Mouse (Mus musculus): ENCODE measurements at regions not wholly inside any gene's neighbourhood (a gene's known extent, or its start where the extent isn't known, plus 50 kb on each side); places are given as distances from the start of the nearest gene placed in this dataset.
"Not testable (repeated sequence)": the region's sequence is repeated elsewhere in the genome, so short reads cannot be mapped to it uniquely, and the experiment has no call there.

DNA sequence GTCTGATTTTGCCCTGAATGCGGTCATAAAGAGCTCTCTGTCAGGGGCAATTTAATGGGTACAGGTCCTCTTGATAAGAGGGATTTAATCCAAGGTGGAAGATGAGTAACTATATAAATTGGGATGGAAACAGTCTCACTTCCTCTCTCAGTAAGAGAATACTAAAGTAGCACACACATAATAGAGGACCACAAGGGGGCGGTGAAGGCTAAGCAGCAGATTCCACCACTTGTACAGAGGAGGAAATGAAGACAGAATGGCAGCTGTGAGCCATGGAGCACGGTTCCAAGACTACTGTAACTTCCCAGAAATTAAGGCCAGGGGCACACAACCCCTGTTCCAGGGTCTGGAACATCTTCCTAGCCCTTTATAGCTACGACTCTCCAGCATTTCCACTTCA lies 262.6 kb upstream of the Ywhaq start:
- peak; percentile 12 for DNase-seq

DNA sequence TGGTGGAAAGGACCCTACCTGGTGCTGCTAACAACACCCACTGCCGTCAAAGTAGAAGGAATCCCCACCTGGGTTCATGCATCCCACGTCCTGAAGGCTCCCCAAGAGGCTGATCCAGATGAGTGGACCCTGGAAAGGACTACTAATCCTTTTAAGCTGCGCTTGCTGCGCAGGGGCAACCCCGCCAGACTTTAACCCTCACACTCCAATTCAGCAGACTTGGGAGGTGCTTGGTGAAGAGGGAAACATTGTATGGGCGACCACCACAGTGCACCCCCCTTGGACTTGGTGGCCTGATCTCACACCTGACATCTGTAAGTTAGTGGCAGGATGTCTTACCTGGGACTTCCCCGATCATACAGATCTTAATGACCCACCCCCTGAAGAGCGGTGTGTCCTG lies 231.9 kb upstream of the Ywhaq start:
- not testable (repeated sequence) for DNase-seq

DNA sequence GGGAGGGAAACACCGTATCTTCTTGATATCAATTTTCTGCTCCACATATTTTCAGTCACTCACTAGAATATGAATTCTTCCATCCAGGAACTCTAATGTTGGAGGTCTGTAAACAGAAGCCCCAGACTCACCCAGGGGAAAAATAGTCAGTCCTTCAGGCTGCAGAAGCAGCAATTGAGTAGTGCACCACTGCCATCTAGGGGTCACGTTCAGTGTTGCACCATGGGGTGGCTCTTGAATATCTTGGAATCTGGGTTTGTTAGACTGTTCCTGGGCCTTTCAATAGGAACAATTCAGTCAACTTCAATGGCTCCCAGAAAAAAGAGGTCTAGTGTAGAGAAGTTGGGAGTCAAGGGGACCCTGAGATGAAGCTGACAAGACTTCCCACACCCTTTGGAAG lies 196.3 kb upstream of the Ywhaq start:
- DNase-seq, result peak; percentile 61

DNA sequence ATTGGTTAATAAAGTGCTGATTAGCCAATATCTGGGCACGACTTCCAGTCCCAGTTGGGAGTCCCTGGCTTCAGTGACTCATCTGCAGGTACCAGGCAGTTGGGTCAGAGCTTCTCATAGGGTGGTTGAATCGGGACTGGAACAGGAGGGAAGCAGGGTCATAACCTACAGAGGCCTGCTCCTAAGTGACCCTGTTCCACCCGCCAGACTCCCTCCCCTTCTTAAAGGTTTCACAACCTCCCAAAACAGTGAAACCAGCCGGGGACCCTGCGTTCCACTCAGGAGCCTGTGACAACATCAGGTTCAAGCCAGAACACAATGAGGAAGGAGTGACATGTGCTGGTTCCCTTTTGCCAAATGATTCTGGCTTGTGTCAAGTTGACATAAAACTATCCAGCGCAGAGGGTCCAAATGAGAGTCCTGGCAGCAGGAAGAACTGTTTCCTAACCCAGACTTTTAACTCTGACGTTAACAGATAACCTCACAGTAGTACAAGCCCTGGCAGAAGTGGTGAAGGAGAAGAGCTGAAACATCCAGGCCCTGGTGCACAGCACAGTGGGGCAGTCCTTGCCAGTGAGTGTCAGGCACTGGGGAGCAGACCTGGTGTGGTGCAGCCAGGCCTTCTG lies 151.1 kb upstream of the Ywhaq start:
- DNase-seq, result no peak

DNA sequence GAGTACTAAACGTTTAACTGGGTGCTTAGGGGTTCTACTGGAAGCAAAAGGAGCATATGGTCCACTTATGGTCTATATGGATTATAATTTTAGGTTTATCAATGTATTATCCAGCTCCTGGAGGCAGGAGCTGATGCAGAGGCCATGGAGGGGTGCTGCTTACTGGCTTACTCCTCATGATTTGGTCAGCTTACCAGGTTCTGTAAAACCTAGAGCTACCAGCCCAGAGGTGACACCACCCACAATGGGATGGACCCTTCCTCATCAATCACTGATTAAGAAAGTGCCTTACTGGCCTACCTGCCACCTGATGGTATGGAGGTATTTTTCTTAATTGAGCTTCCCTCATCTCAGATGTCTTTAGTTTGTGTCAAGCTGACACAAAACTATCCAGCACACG lies 126.5 kb upstream of the Ywhaq start:
- DNase-seq, result not testable (repeated sequence)

DNA sequence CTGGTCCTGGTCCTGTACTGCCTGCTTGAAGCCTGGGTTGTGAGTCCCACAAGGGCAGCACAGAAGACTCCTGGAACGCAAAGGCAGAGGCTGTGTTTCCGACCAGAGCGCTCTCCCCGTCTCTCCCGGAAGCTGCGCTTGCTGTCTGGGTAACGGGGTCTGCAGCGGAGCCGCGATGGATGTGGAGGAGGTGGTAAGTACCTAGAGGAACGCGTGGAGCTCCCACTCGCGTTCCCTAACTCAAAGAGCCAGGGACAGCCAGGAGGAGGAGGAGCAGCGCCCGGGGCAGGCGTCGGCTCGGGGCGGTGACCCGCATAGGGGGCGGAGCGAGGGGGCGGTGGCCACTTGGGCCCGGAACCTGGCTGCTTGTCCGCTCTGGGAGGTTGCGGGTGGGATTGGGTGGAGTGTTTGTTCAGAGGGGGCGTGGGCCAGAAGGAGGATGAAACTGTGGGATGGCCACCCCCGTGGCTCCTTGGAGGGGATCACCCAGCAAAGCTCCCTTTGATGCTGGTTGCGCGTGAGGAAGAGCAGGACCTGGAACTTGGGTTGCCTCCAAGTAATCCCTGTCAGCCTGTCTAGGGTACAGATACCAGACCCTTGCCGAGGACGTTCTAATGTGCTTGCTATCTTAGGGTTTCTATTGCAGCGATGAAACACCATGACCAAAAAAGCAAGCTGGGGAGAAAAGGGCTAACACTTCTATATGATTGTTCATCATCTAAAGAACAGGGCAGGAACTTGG lies 125.9 kb upstream of the Ywhaq start:
- peak; percentile 71 for DNase-seq

DNA sequence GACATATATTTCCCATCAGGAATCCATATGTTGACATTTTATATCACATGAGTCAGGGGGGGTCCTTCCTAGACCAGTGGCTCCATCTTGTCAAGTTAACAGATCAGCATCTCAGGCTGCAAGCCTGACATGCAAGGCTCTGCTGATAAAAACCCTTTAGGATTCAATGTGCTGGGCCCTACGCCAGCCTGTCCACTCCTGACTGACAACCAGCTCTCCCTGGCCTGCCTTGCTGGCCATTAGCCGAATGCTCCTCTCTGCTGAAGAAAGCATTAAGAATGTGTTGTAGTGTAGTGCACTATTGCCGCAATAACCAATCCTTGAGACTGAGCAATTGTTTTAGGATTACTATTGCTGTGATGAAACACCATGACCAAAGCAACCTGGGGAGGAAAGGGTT lies 114.3 kb upstream of the Ywhaq start:
- DNase-seq, result no peak

DNA sequence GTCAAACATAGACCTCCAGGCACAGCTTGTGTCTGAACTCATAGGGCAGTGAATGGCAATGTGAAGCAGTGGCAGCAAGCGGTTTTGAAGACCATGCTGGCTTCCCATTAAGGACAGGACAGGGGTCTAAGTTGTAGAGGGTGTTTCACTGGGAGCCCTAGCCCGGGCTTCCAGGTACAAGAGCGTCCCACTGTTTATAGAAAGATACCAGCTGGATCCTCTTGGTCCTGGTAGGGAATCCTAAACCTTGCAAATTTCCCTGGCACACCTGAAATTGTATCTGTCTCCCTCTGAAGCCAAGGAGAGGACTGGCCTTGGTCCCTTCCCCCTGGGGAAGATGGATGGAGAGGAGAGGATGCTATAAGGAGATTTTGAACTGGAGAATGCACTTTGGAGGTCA lies 111.9 kb upstream of the Ywhaq start:
- not testable (repeated sequence) for DNase-seq

DNA sequence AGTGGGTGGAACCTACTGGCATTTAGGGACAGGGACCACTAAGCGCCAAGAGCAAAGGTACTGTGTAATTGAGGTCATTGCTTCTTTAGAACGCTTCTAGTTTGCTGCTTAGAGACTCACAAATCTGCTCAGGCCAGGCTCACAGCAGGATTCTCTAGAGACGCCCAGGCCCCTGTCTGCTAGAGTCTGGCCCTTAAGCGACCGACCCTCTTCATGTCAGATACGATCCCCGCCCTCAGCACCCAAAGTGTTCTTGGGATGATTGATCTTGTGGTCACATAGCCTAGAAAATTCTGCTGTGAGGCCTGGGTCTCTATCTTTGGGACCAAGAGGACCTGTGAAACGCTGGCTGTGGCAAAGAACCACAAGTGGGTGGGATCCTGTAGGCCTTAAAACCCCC lies 109.9 kb upstream of the Ywhaq start:
- not testable (repeated sequence) for DNase-seq

DNA sequence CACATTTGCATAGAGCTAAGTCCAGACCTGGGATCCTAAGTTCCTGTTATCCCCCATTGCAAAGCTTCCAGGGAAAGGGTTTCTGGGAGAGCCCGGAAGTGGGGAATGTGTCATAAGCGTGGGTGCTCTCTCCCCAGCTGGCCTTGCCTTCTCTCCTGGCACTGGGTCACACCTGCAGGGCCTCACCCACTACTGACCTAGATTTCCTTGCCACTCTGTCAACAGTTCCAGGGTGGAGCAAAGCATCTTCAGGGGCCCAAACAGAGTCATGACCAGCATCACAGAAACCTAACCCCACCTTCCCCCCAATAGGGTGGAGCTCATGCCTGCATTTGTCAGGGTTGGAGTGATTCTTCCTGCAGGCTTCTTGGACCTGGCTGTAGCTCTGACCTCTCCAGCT lies 109.5 kb upstream of the Ywhaq start:
- DNase-seq, result not testable (repeated sequence)

DNA sequence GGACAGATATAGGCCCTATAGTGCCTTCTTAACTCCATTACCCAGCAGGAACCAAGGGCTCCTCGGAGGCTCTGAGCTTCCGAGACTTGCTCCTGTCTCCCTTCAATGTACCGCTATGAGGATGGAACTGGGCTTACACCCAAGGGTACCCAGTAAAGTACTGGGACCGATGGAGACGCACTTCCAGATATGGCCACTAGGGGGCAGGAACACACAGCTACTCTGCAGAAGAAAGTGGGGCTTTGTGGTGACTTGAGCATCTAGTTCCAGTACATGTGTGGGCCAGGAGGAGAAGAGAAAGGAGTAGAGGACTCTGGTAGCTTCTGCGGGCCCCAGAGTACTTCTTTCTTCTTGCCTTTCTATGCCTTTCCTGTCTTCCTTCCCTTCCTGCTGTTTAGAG lies 108.1 kb upstream of the Ywhaq start:
- not testable (repeated sequence) for DNase-seq

DNA sequence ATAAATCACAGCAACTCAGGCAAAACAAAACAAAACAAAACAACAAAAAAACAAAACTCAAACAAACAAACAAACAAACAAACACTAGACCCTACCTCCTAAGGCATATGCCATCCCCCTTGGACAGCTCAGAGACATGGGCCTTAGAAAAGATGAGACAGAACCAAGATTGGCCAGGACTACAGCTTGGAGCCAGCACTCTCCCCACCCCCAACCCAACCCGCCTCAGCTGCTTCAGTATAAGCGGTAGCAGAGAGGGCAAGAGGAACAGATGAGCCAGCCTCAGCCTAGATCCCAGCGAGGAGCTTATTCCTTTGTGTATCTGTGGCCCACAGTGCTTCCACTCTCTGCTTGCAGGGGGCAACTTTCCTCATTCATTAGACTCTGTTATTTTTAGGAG lies 105.2 kb upstream of the Ywhaq start:
- DNase-seq, result no peak

DNA sequence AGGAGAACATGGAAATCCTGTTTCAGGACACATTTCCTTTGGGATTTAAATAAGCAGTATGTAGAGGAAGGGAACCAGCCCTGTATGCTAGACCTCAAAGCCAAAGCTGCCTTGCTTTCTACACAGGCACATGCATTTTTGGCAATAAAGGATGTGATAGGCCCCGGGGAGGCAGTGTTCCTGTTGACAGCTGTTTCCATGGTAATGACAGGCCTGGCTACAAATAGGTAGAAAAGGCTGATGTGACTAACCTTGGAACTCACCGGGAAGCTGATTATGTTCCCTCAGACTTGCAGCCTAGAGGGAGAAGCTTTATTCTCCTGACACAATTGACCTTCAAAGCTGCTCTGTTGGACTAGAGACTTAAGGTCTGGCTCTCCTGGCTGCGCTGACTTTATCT lies 101.6 kb upstream of the Ywhaq start:
- DNase-seq, result no peak

DNA sequence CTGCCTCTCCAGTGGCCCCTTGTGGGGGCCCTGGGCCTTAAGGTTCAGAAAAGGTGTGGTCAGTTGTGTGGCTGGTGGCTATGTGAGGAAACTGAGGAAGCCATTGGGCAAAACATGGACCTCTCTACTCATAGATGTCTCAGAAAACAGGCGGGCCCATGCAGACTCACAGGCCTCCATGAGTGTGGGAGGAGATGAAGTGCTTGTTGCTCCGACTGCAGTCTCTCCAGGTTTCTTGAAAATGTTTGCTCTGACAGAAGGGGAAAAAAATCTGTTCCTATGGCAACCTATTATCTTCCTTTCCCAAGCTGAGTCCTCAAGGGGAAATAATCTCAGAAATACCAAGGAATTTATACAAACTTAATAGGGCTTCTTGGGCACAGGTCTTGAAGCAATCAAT lies 95.3 kb upstream of the Ywhaq start:
- no peak for DNase-seq

DNA sequence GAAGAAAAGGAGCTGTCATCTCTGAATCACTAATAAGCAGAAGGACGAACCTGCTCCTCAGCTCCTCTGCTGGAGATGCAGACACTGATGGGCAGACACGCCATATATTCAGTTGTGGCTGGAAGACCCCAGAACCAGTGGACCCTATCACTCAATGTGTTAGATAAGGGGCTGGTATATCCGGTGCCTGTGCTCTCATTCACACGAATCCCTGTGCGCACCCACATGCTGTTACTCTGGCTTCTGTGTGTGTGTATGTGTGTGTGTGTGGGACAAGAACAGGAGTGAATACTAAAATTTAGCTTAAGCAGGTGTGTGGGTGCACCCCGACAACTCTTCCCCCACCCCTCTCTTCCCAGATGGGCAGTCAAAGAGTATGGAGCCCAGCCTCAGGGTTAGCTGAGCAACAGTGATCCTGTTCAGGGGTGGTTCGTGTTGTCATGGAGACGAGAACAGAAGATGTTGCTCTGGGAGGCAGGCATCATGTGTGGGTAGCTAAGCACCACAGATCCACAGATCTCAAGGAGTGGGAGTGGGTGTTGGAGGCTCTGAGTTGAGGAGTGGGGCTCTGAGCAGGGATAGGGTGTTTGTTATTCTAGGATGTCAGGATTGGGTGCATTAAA lies 93.7 kb upstream of the Ywhaq start:
- no peak for DNase-seq

DNA sequence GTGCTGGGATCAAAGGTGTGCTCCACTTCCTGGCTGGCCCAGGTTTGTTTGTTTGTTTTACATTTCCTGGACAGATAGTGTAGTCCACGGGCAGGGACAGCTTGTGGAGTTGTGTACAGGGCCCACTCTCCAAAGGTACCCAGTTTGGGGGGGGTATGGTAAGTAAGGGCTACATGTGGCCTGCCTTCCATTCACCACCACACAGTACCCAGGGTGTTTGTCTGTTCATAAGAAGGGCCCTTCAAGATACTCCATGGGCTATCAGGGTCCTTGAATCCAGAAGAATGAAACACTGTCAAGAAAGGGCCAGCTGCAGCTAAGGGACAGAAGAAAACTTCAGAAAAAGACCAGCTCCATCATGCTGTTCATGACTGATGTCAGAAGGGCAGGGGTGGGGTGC lies 89.6 kb upstream of the Ywhaq start:
- DNase-seq, result no peak

DNA sequence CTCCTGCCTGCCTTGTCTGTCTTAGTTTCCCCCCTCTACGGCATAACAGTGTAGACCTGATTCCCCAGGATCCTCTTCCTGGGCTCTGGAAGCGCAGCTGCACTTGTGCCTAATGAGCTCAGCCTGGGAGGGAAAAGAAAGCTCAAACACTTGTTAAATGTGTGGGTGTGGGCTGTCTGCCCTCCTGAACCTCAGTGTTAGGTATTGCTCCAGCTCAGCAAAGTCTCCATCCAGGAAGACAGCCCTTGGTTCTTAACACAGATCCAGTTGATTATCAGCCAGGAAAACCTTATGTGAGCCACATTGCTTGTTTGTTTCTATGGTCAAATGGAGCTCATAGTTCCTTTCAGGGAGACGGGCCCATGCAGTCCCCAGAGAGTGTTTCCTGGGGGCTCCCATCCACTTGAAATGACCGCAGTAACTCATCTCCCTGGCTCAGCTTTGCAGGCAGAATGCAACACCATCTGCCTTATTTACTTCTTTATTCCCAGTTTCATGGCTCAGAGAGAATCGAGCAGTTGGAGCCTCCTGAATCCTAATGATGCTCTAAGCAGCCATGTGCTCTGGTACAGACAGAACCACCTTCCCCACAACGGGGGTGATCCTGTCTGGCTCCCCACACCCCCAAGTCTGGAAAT lies 88.4 kb upstream of the Ywhaq start:
- no peak for DNase-seq

DNA sequence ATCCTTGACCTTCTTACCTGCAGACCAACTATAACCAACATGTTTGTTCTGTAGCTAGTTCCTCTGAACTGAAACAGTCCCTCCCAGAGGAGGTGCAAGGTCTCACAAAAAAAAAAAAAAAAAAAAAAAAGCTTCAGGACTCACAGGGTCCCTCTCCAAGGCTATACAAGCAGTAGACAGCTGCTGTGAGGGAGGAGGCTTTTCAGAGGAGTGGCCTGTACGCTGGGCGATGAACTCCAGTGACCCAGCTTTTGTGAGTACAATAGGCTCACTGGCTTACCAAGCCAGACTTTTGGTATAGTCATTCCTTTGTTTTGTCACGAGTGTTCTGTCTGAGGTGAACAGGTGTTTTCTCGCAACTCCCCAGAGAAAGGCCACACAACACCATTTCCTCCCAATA lies 85.8 kb upstream of the Ywhaq start:
- DNase-seq, result no peak

DNA sequence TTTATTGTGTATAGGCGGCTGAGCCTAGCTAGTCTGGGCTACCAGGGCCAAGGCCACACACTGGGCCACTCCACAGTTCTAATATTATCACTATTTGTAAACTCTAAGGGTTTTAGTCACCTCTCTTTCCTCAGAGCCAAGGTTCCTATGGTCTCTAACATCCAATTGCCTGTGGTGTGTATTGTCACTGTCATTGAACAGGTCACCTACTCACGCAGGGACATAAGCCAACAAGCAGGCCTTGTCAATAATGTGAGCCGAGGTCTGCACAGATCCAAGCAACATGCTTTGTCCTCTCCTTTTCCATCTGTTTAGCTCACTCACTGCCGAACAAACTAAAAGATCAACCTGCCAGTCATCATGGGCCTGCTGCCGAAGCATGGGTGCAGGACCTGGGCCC lies 79.5 kb upstream of the Ywhaq start:
- DNase-seq, result no peak

DNA sequence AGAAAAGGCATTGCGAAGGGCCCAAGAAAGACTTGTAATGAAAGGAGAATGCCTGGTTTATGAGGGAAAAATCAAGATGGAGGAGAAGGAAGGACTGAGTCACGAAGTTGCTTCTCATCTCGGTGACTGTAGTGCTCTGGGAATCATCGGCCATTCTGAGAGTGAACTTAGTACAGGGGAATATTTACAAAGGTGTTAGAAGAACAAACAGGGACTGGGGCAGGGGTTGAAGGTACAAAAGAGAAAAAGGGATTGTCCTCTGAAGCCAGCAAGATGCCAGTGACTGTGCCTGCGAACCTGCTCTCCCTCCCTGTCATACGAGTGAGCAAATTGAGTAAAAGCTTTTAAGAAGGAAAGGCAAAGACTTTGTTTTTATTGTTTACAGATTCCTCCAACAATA lies 78.1 kb upstream of the Ywhaq start:
- DNase-seq, result no peak

DNA sequence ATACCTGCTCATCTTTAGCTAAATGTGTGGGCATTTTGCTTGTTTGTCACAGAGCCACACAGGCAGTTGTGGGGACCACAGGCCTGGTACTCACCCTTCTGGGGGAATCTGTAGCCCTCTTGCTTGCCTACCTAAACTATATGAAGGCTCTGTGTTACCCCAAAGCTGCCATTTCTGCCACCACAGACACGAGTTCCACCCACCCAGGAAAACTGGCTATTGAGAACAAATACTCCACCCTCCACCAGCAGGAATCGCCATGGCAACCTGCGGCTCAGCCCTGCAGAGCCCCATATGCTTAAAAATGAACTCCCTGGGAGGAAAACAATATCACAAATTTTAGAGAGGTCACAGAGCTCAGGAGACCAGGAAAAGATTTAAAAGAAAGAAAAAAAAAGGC lies 76.0 kb upstream of the Ywhaq start:
- DNase-seq, result no peak

DNA sequence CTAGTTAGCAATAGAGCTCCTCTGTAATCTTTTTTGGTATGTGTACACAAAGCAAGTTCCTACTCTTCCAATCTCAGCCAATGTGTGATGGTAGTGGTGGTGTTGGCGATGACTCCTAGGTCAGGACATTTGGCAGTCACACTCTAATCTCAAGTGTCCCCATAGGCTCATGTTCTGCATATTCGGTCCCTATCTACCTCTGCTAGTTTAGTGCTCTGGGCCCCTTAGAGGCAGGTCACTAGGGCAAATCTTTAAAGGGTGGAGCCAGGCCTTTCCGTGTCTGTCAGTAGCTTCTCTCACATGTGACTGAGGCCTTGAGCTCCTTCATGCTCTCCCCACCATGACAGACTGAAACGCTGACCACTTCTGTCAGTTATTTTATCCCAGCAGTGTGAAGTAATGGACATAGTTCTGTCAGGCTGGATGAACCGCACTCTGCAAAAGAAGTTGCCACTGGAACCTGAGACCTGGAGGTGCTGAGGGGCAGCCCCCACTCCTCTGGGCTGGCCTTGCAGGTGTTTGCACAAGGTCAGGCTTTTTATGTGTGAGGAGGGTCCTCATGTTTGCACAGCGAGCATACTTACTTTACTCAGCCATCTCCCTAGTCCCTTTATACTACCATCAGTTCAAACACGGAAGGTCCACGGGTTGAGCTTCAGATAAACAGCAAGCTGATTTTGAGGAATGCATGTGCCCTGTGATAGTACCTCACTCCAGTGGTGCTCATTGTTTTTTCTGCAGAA lies 75.3 kb upstream of the Ywhaq start:
- no peak for DNase-seq

DNA sequence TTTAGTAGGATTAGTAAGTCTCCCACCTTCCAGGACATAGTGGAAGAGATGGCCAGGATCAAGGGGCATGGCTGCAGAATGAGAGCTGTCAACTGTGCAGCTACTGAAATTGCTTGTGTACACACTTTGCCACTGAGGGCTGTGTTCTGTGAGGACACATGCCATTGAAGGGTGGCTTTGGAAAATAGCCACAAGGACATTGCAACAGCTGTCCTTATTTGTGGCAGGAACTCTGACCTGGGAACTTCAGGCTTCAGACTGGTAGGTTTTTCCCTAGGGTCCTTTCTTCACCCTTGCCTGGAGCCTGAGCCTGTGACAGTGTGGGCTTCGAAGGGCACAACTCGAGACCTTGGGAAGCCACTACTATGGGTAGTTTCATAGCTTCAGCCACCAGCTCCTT lies 64.2 kb upstream of the Ywhaq start:
- DNase-seq, result no peak
